Mouse (Mus musculus) G1E (cell line): ENCODE measurements around the gene Ntrk3. TPM values are rescaled to one million over a fixed set of nuclear protein-coding genes. Genes with fewer than 3 reads are reported as not detected.

ENCODE experiments used
- ATAC-seq: 2 replicates; pipeline ENCODE4 v1.8.0; 2016; ENCODE audit warnings: mild to moderate bottlenecking; ENCODE audit not compliant: insufficient number of reproducible peaks, poor library complexity, low FRiP score, severe bottlenecking; ENCODE audit errors: extremely low read depth
- DNase-seq: peaks from one replicate; pipeline ENCODE4 v3.0.0; 2012; ENCODE audit warnings: low spot score
- H3K27me3 ChIP-seq: 2 replicates; pipeline ENCODE4 v1.6.1; 2012; ENCODE audit warnings: mild to moderate bottlenecking, low read length, inconsistent platforms; ENCODE audit not compliant: insufficient read depth
- H3K36me3 ChIP-seq: replicated peaks from 2 replicates; pipeline ENCODE3; 2012; ENCODE audit warnings: mild to moderate bottlenecking, inconsistent platforms
- H3K4me1 ChIP-seq: 2 replicates; pipeline ENCODE4 v1.6.1; 2012; ENCODE audit warnings: low read depth, low read length, inconsistent platforms, mixed read lengths; ENCODE audit not compliant: insufficient read depth
- H3K4me3 ChIP-seq: 2 replicates; pipeline ENCODE4 v1.5.1; 2012; ENCODE audit warnings: low read depth, mild to moderate bottlenecking, inconsistent platforms, low read length, moderate library complexity, mixed read lengths
- H3K9me3 ChIP-seq: replicated peaks from 2 replicates; pipeline ENCODE4 v1.6.1; 2012; ENCODE audit warnings: inconsistent platforms
- CTCF ChIP-seq: IDR thresholded peaks from 2 replicates; pipeline ENCODE4 v1.5.1; 2012; ENCODE audit warnings: low read depth, low read length, inconsistent platforms, mixed read lengths
- GATA1 ChIP-seq: IDR thresholded peaks from 2 replicates; pipeline ENCODE4 v1.6.1; 2012; ENCODE audit warnings: borderline replicate concordance, low read length, inconsistent platforms, mixed read lengths
- GATA2 ChIP-seq: IDR thresholded peaks from 2 replicates; pipeline ENCODE4 v1.6.1; 2012; ENCODE audit warnings: low read depth, low read length, inconsistent platforms, borderline replicate concordance
- POLR2AphosphoS5 ChIP-seq: IDR thresholded peaks from 2 replicates; pipeline ENCODE4 v1.6.1; 2012; ENCODE audit warnings: low read depth, low read length, inconsistent platforms; ENCODE audit not compliant: insufficient replicate concordance
- TAL1 ChIP-seq: conservative IDR thresholded peaks from 2 replicates; pipeline ENCODE4 v1.6.1; 2012; ENCODE audit warnings: low read depth, low read length, inconsistent platforms, mixed read lengths
- polyA plus RNA-seq: library from polyadenylated mRNA; stranded (reverse); fragments of >175 nt; gene quantifications from 2 replicates; pipeline ENCODE4 v1.2.3, GENCODE M21; 2012
- total RNA-seq, 2 experiments: library from RNA; stranded (forward) in 1 of 2; stranded (reverse) in 1 of 2; fragments of 200-1000 nt in 1 of 2; fragments of >200 nt in 1 of 2; fragmentation: Nextera tagmentation in 1 of 2; gene quantifications; 2 replicates each; pipeline ENCODE4 v1.2.3; 2014 to 2017

Ntrk3 gene
- total and polyA plus RNA-seq, 3 experiments = 0.27 TPM; not detected in 2

DNA sequence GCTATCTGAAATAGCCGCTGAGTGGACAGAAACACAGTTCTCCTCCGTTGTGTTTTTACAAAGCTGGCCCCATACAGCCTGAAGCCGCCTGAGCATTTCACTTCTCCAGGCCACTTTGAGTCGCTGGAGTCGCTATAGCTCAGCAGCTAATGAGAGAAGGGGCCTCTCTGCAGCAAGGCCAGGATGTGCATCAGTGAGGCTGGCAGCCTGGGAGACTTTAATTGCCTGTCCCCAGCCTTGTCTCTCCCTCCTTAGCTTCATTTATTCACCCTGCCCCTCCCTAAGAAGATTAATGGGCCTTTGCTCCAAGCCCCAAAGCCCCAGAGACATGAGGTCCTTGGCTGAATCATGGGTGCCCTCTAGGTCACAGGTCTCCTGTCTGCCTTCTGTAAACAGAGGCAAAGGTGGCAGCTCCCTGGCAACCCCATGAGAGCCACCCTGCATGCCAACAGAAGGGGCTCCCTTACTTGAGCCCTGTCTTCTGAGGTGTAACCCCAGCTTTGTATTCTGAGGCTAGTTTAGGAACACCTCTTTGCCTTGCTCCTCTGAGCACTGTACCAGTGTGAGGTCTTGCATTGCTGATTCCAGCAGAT lies 132.2 kb downstream of the Ntrk3 start:
- no peaks in the 10 kb centered on the region for H3K9me3 ChIP-seq
- no peak overlapping the region for H3K4me3 ChIP-seq
- H3K36me3 ChIP-seq = no peaks in the 10 kb centered on the region
- no peaks in the 10 kb centered on the region for H3K27me3 ChIP-seq
- ATAC-seq = no peak
- no peaks in the 10 kb centered on the region for H3K4me1 ChIP-seq
- TF ChIP-seq TAL1 (no peak), POLR2AphosphoS5 (no peak), GATA2 (no peak), GATA1 (no peak)
- DNase-seq = no peak

DNA sequence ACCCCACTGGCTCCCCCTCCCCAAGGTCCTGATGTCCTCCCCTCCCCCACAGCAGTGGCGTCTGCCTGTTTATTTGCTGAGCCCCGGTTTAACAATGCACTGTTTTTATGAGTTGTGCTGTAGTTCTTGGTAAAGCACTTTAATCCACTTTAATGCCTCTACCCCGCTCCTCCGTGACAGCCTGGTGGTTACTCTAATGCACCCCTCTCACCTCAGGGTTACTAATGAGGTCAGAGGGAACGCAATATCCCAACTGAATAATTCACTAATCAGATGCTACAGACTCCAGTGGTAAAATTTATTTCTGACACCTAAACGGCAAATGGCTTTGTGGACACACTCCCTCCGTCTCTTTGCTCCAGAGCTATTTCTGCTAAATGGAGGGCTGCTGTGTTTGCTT lies 133.9 kb downstream of the Ntrk3 start:
- H3K27me3 ChIP-seq = no peaks in the 10 kb centered on the region
- ATAC-seq (no peak), DNase-seq (no peak)
- no peaks in the 10 kb centered on the region for H3K4me1 ChIP-seq
- H3K36me3 ChIP-seq = no peaks in the 10 kb centered on the region
- H3K9me3 ChIP-seq = no peaks in the 10 kb centered on the region
- TF ChIP-seq POLR2AphosphoS5 = no peak
- no peak for TF ChIP-seq TAL1
- TF ChIP-seq CTCF = no peak
- no peak for TF ChIP-seq GATA2
- no peak for TF ChIP-seq GATA1
- no peak overlapping the region for H3K4me3 ChIP-seq

DNA sequence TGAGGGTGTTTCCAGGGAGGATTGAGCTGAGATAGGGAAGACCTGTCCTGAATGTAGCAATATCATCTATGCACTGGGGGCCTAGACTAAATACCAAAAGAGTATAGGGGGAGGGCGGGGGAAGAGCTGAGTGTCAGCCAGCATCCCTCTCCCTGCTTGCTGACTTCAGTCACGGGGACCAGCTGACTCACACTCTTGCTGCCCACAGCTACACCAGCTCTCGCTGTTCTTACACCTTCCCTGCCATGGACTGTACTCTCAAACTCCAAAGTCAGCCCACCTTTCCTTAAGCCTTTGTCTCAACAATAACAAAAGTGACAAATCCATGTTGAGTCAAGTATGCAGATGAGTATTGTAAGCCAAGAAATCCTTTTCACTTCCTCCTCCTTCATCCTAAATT lies 136.0 kb downstream of the Ntrk3 start:
- no peaks in the 10 kb centered on the region for H3K9me3 ChIP-seq
- no peak overlapping the region for H3K4me3 ChIP-seq
- TF ChIP-seq POLR2AphosphoS5 (no peak), GATA2 (no peak), GATA1 (no peak), TAL1 (no peak), CTCF (no peak)
- no peak for ATAC-seq
- no peaks in the 10 kb centered on the region for H3K36me3 ChIP-seq
- no peak for DNase-seq
- no peaks in the 10 kb centered on the region for H3K27me3 ChIP-seq
- H3K4me1 ChIP-seq = no peaks in the 10 kb centered on the region

DNA sequence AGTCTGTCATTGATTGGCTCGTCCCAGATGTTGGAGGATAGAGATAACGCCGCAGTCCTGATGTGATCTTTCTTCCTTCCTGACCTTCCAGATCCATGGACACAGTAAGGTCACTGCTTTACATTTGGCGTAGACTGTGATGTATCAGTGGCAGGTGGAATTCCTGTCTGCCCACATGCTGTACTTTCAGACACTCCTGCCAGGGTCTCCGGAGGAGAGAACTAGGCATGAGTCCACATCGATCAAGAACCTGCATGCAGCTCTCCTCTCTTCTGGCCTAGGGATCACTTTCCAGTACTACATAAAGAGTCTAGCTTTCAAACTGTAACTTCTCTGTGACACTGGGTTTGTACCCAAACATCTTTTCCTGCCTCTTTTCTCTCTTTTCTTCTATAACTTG lies 136.9 kb downstream of the Ntrk3 start:
- H3K4me3 ChIP-seq = no peak overlapping the region
- H3K36me3 ChIP-seq = no peaks in the 10 kb centered on the region
- no peak for DNase-seq
- TF ChIP-seq TAL1 = no peak
- TF ChIP-seq GATA1 = no peak
- TF ChIP-seq GATA2 = no peak
- TF ChIP-seq POLR2AphosphoS5 = no peak
- no peak for TF ChIP-seq CTCF
- H3K27me3 ChIP-seq = no peaks in the 10 kb centered on the region
- ATAC-seq = no peak
- H3K4me1 ChIP-seq = no peaks in the 10 kb centered on the region
- H3K9me3 ChIP-seq = no peaks in the 10 kb centered on the region

DNA sequence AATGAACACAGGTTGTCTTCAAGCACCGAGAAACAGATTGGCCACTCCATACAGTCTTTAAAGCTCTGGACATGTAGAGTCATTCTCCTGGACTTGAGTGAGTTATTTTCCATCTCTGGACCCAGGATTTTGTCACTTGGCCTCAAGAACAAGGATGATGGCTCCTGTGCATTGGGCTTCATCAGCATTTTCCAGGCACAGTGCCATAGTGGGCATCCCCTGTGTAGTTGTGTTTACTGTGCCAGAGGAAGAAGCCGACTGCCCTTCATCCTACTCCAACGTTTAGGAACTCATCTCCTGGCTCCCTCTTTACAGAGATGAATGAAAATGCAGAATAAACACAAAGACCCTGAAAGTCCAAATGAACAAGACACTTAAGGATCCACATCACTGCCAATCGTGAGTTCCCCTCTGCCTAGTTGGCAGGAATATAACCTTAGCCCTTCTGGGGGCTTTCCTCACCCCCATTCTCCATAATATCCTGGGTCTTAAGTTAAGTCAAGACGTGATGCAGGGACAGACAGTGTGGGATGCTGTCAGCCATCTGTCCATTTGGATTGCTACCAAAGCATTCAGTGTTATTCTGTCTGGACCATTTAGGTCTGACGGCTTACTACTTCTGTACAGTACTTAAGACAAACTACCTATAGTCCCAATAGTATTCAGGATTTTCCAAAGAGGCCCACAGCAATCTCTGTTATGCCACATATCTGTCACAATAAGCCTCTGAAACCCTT lies 137.7 kb downstream of the Ntrk3 start:
- ATAC-seq = no peak
- H3K4me1 ChIP-seq = no peaks in the 10 kb centered on the region

DNA sequence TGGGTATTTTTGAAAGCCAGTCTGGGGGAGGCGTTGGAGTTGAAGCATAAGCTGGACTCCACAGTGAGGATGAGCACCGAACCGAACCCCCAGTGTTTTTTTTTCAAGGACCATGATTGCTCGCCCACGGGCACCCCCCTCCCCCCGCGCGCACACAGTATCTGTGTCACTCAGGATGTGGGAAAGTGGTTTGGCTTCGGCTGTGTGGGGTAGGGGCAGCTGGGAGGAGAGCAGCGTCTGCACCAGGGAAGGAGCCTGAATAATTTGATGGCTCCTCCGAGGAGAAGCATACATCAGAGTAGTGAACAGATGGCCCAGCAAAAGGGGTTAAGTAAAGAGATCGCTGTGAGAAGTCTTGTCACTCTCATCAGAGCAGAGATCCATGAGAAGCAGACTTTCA lies 139.7 kb downstream of the Ntrk3 start:
- no peak for TF ChIP-seq GATA1
- no peaks in the 10 kb centered on the region for H3K36me3 ChIP-seq
- ATAC-seq (no peak), DNase-seq (no peak)
- no peaks in the 10 kb centered on the region for H3K4me1 ChIP-seq
- H3K9me3 ChIP-seq = no peaks in the 10 kb centered on the region
- no peaks in the 10 kb centered on the region for H3K27me3 ChIP-seq
- no peak overlapping the region for H3K4me3 ChIP-seq

More for the DNA sequence above, 137.7 kb downstream of the Ntrk3 start:
- TF ChIP-seq TAL1 = no peak
- no peak for TF ChIP-seq CTCF
- TF ChIP-seq GATA1 = no peak
- no peak for TF ChIP-seq POLR2AphosphoS5
- no peak for TF ChIP-seq GATA2
- Histone ChIP-seq H3K27me3 (no peaks in the 10 kb centered on the region), H3K36me3 (no peaks in the 10 kb centered on the region), H3K9me3 (no peaks in the 10 kb centered on the region), H3K4me3 (no peak overlapping the region)
- DNase-seq = no peak
